Mouse (Mus musculus) adrenal gland, postnatal 25 days (tissue): ENCODE results near the gene Pip4k2a. TPM values are rescaled to one million over a fixed set of nuclear protein-coding genes. Genes with fewer than 3 reads are reported as not detected.

Experiments used
- DNase-seq: peaks from one replicate; pipeline ENCODE4 v3.0.0; 2021; ENCODE audit warnings: mixed read lengths
- total RNA-seq: library from RNA; stranded (reverse); gene quantifications from 2 replicates; pipeline ENCODE4 v1.2.3, GENCODE M21; 2021

The Pip4k2a gene
- total RNA-seq, 1 experiment from 2014 or later, result 40.0 TPM

DNA sequence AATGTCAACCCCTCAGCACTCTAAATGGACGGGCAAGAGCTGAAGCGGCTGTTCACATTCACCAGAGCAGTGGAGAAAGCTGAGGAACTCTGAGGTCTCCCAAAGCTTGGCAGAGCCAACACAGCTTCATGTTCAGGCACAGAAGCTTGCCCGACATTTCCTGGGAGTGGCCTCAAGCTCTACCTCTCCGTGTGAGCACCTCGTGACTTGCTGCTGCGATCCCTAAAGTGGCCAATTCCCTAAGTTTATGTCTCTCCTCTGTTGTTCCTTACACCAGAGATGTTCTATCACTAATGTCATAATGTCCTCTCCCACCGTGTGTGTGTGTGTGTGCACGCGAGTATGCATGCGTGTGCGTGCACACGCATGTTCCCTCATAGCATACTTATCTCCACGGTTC lies 42.3 kb downstream of the Pip4k2a start:
- no peak for DNase-seq

DNA sequence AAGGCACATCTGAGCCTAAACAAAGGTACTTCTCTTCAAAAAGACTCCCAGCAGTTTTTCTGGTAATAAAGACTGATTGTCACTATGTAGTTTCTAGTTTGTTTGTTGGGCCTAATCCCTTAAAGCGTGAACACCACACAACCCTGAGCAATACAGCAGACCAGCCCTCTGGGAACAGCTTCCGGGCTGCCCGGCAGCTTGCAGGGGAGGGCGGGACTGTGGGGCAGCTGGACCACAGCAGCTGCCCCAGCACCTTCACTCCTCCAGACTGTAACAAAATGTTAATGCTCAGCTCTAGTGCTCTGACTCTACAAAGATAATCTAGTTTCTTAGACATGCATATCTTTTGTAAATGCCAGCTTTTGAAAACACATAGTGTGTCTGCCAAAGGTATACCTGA lies 42.9 kb downstream of the Pip4k2a start:
- no peak for DNase-seq

DNA sequence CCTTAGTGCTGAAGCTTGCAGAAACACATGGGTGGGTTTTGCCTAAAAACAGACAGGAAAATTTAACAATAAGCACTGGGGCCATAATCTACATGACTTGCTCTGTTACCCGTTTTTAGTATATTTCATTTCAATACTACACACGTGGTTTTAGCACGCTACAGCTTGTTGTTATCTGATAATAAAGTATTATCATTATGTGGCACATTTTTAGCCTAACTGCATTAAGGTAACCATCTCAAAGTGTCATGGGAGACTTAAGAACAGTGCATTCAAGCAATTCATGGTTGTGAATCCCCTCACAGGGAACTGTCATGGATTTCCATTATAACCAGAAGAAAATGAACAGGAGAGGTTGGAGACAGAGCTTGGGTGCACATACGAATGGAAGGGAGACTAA lies 43.5 kb downstream of the Pip4k2a start:
- DNase-seq, result no peak

DNA sequence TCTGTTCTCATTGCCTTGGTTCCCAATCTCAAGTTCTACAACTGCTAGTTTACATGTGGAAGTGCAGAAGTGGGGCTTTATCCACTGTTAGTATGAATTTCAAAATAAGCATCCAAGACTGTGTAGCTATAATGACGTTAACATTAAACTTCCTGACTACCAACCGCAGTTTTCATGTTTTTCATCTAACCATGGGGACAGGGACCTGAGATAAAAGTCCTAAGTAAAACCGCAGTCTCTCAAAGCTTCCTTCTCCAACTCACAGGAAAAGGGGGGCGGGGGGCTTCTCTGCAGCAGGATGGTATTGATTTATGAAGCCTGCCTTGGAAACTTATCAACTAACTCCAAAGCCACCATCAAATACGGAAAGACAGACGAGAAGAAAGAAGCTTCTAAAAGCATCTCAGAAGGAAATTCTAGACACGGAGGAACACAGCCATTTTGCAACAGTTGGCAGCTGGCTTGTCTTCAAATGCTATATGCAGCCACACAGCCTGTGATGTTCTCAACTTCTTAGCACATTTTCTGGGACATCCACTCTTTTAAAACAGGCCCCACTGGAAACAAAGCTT lies 45.7 kb downstream of the Pip4k2a start:
- no peak for DNase-seq

DNA sequence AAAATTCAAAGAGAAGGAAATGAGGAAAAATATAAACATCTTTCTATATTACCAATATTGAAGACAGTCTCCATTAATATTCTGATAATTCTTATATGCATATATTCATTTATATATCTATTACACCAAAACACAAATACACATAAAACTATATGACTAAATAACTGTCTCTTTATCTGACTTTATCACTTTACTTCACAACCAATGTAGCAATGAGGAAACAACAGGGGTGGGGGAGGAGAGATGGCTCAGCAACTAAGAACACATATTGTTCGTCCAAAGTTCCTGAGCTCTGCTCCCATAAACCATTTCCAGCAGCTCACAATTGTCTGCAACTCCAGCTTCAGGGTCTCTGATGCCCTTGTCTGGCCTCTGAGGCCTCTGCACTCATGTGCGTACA lies 47.2 kb downstream of the Pip4k2a start:
- no peak for DNase-seq

DNA sequence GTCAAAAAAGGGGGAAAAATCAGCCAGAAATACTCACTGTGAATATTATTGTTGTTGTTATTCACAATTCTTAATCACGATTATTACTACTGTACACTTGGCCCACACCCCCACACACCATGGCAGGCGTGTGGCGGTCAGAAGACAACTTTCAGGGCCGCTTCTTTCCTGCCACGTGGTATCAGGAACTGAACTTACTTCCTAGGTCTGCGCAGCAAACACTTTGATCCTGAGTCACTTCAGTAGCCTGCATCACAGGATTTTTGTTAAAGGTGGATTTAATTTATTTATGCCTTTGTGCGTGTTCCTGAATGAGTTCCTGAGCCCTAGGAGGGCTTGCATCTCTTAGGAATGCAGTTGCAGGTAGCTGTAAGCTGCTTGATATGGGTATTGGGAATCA lies 49.2 kb downstream of the Pip4k2a start:
- no peak for DNase-seq

DNA sequence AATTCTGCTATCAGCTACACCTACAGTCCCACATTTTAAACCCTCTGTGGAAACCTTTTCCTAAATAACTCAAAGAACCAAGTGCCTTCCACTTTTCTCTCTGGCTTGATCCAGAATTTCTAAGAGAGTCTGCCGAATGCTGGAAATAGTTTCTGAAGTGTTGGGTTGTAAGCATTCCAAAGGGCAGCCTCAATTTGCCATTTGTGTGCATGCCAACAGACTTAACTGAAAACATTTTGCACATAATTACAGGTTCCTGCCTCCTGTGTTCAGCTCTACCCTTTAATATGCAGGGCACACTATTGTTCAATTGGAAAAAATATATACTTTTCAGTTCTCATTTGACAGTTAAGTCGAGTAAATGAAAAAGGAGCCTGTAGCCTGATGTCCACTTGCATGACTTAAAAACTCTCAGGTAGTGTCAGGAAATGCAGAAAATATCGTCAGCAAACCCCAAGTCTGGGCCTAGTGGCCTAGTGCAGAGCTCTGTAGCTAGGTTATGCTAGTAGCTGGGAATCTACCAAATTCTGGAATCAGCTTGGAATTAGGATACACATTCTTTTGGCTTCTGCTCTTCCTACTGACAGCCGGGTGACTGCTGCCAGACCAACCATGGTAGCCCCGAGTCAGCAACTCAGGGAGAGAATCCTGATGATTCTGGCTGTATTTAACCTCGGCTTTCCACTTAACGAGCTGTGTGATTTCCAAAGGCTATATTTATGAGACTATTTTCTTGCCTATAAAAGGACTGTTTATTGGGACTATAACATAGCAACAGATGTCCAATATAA lies 50.1 kb downstream of the Pip4k2a start:
- DNase-seq, result no peak

DNA sequence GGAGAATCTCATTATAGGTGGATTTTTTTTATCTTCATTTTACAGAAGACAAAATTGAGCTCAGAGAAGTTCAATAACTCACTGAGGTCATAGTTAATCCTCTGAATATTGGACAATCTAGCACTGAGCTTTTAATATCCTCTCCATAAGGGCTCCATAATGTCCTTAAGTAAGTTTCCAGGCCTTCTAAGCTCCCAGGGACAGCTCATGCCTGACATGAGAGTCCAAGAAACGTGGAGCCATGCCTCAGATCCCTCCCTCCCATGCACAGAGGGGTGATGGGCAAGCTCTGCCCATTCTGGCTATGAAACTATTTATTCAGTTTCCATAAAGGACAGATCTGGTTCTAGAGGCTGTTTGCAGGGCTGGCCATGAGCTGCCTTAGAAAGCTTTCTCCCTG lies 52.5 kb downstream of the Pip4k2a start:
- DNase-seq, result no peak

DNA sequence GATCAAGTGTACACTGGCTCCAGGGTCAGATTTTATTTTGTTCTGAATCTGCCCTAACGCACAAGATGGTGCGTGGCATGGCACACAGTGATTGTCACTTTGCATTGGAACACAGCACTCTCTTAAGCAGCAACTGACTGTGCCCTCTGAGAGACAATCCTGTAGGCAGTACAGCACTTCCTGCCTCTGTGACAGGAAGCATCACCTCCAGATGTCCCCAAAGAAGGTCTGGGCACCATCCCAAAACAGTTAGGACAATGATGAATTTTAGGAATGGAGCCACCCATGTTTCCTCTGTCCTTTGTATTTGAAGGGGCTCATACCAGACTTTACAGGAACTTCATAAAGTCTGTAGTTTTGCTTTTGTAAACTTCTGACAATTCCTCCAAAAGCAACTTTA lies 54.0 kb downstream of the Pip4k2a start:
- DNase-seq, result no peak

DNA sequence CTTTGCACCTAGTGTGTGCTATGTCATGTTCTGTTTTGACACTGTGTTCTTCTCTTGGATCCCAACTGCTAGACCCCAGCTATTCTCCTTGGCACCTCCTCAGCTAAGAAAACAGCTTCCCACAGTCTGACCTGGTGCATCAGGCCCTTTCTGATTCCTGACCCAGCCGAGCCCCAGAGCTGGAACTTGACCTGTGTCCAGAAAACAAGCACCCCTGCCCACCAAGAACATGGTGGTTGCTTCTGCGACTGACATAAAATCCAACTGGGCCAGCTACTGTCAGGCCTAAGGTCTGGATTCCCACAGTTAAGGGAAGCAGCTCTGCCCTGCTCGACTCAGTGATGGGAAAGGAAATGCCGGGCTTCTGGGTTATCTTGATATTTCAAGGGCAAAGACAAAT lies 54.6 kb downstream of the Pip4k2a start:
- DNase-seq, result no peak

DNA sequence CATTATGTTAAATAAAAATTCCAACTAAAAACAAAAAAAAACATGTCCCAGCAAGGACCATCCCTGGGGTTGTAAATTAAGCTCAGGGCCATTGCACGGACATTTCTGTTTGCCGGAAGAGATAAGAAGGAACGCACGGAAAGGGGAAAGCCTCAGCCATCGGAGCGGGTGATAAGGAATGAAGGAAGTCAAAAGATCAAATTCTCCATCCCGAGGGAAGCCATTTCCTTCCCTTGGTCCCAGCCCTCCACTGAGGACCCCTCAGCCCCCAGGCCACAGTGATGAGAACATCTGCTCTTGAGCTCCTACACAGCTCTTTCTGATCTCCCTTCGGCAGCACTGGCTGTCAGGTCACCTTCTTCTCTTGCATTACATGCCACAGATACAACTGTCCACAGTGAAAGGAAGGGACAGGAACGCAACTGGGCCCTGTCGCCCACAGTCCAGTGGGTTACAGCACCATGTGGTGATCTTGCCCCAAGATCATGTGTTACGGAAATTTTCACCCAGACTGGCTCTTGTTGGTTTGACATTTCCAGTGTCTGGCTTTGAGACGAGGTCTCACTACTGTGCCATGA lies 57.1 kb downstream of the Pip4k2a start:
- no peak for DNase-seq

DNA sequence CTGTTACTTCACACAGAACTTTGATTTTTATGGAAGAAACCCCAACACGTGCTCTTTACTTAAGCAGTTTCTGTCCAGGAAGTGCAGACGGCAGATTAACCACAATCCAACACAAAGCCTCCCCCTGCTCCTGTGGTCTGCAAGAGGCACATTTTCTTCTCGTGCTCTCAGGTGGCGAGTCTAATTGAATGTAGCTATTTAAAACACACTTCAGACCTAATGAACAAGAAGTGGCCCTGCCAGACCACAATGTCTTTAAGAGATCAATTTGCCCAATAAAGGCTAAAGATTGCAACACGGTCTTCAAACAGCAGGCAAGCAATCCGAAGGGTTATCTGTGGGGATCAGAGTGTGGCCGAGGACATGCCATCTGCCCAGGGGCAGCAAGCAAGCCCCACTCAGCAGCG lies 59.0 kb downstream of the Pip4k2a start:
- DNase-seq, result no peak

DNA sequence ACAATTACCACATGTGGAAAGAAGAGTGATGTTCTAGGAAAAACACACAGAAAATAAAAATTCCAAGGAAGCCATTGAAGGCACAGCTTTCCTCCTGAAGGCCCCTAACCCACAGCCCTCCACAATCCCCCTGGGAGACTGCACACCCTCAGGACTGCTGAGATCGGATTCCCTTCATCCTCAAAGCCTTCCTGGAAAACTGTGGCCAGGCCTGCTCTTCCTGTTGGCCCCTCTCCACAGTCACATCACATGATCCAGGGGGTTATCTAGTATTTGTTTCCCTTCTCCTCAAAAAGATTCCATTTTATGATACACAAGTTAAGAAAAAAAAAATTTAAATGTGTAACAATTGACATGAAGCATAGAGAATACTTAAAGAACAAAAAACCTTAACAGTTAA lies 59.7 kb downstream of the Pip4k2a start:
- DNase-seq, result no peak

DNA sequence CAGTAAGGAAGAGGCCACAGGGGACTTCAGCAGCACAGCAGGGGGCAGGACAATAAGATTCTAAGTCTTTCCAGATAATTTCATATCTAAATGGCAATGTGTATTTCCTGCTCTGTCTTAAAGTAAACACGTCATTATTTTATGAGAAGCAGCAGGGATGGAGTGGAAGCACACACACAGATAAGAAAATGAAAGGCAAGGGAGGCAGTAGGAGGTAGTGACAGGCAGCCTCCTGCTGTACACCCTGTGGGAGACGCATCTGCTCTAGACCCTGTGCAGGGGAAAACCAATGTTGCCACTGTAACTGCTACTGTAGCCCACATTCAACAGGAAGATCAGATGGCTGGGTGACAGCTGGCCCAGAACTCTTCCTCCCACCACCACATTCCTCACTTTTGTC lies 60.3 kb downstream of the Pip4k2a start:
- no peak for DNase-seq

DNA sequence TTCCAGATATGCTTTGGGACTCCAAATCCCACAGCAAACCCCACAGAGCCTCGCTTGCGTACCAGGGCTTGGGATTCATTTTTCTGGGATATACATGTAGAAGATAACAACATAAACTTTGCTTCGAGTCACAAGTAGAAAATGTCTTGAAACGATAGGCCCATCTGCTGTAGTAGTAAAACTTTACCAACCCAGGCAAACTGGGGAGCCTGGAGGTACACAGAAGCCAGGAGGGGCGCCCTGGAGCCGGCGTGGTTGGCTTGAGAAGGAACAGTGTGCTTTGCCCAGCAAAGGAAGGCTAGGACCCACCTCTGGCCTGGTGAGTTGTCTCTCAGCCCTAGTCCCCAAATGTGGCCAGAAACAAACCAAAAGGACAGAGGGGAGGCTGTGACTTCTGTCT lies 61.5 kb downstream of the Pip4k2a start:
- DNase-seq, result no peak

DNA sequence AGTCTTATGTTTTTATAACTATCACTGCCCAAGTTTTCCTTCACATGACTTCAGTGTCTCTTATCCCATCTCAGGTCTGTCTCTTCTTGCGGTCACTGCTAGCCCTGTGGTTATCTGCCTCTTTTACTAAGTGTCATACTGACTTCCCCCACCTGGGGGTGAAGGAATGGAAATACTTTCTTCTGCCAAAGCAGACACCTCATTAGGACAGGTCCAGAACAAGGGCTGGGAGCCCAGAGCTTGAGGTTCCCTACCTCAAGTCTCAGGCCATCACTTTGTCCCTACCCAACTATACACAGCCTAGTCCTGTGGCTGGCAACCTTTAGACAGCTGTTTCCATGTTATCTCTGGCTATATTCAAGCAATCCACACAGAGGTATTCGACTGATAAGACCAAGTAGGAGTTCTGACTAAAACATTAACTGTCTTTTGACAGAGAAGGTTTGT lies 62.3 kb downstream of the Pip4k2a start:
- no peak for DNase-seq

DNA sequence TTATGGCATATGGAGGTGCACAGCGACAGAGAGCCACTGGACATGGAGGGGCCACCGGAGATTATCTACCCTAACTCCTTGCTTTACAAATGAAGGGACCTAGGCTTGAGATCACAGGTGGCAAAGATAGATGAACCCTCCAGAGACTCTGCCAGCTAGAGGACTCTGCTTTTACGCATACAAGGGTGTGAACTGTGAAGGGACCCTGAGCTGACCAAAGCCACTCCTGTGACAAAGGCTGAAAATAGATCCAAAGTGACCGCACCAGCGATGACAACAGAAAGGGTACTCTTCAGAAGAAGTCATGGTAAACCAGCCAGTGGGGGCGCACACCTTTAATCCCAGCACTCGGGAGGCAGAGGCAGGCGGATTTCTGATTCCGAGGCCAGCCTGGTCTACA lies 63.8 kb downstream of the Pip4k2a start:
- DNase-seq, result no peak

DNA sequence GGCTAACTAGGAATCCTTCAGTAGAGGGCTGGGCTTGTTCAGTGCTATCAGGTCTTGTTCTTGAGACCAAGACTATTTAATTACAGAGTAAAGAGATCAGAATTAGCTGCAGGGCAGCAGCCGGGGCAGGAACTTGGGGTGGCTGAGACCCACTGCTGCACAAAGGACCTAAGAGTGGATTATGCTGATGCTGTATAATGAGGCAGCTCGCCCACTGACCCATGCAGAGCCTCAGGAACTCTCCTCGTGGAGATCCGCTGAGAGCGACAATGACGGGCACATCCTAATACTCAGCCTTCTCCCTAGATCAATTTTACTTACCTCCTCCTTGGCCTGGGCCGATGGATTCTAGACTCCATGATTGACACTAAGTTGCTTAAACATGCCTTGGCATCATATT lies 64.5 kb downstream of the Pip4k2a start:
- DNase-seq, result no peak

DNA sequence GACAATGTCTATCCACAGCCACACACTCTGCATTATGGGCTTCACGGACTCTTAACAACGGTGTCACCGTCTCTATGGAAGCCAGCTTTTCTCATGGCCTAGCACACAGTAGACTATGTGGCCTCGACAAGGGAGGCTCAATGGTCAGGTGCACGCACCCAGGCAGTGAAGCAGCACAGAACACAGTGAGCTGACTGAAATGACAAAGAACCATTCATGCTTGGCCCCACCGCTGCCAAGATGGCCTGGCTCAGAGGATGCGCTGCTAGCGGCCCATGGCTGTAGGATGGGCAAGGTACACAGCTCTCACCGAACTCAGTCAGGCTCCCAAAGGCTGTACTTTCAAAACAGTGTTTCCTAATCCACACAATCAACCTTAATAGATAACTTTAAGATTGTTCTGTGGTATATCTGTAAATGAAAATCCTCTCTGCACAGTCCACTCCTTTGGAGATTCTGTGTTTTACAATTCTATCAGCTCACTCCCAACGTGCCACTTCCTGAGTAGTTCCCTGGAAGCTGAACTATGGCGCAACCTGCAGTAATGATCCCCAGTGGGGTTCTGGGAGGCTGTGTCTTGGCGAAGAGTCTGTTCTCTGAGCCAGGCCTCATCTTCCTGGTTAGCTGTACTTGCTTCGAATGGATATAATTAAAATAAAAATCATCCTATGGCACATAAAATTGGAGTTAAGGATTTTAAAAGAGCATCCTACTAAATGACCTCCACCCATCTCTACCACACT lies 67.4 kb downstream of the Pip4k2a start:
- DNase-seq, result no peak

DNA sequence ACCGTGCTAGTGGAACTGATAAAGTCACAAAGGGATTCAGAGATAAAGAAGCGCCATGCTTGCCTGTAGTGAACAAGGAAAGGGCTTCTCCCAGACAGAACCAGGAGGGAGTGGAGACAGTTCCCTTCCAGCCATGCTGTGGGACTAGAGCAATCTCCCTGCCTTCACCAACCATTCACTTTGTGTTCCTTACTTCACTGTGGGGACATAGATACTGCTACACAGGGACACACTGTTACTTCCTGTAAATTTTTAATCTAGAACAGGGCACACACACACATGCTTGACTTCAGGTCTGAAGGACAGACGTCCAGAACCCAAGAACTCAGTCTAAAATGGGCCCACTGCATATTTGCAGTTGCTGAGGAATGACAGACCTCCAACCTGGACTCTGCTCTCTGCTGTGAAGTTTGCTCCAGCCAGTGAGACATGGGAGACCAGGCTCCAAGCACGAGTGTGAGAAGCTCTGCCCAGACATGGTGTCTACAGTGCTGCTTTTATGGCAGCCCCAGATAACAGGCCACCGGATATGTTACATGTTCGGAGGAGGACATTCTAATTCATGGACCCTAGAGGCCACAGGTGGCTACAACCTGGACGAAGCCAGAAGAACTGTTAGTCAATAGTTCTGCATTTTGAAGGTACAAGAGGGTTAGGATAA lies 69.2 kb downstream of the Pip4k2a start:
- no peak for DNase-seq

DNA sequence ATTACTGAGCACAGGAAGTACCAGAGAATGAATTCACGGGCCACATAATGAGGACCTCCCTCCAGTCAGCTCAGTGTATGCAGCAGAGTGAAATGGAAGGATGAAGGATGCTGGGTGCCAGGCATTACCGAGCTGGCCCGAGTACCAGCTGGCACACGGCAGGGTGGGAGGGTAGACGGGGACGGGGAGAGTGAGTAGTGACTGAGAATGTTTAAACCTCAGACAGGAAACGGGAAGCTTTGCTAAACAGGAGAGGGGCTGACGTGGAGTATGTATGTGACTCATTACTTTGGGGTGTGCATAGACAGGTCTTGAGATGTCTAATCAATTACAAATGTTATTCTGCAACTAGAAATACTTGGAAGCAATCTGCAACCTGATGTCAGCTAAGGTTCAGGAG lies 69.7 kb downstream of the Pip4k2a start:
- DNase-seq, result no peak

DNA sequence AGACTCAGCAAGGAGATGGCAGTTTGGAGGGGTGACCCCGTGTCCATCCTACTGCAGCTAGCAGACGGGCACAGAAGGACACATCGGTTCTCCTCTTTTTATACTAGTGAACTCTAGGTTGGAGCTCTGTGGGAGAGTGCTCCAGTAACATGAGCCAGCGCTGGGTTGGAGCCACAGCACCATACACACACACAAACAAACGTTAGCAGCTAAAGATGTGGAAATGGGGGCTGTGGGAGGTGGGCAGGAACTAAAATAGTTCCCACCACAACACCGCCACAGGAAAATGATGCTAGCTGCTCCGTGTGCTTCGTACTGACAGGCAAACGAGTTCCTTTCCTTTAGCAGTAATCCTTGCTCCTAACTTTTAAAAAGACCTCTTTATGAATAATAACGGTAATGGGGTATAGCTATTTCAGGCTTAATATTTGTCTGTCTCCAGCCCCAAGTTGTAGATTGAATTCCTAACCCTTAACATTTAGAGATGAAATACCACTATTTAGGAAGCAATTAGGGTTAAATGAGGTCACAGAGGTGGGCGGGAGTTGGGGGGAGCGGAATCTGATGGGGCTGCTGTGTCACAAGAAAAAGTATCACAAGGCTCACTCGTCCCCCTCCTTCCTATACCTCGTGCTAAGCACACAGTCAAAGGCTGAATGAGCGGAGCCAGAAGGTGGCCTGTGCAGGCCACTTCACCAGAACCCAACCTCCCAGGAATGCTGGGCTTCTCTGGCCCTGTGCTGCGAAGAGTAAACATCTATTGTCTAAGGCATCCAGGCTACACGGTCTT lies 73.9 kb downstream of the Pip4k2a start:
- no peak for DNase-seq
